ENCODE assay signal across 8 mouse cellular contexts in genomic region chr13:89929477-89929876, GRCm38 (mm10).
DNase-seq lines count a peak whose midpoint lies in the region; ATAC-seq and TF ChIP-seq lines count a peak whose summit lies in the region.

No protein-coding gene starts in this region.

- TF ChIP-seq EP300 in heart, postnatal 0 days (IDR thresholded peaks at IDR 0.05; ENCODE audit: low read depth) = no peak

- no peak overlapping the region for H3K4me3 ChIP-seq in neural tube, embryonic 15.5 days (replicated peaks)
- H3K4me3 ChIP-seq in heart, postnatal 0 days (ENCODE audit: low read depth, low read length) = no peak overlapping the region; the same call in 1 of the 2 replicates
- no peak overlapping the region for H3K4me3 ChIP-seq in limb, embryonic 14.5 days (replicated peaks; ENCODE audit: low read length)
- H3K4me3 ChIP-seq in midbrain, embryonic 11.5 days (ENCODE audit: low read depth, low read length) = no peak overlapping the region
- no peak overlapping the region for H3K4me3 ChIP-seq in left cerebral cortex, adult 2 months

- no peak overlapping the region for H3K9ac ChIP-seq in neural tube, embryonic 15.5 days (replicated peaks)
- no peak overlapping the region for H3K9ac ChIP-seq in heart, postnatal 0 days (replicated peaks; ENCODE audit: low read depth, low read length)
- H3K9ac ChIP-seq in limb, embryonic 14.5 days (ENCODE audit: low read depth, low read length, severe bottlenecking) = no peak overlapping the region
- no peak overlapping the region for H3K9ac ChIP-seq in midbrain, embryonic 11.5 days (ENCODE audit: low read length)

- no peaks in the 10 kb centered on the region for H3K27me3 ChIP-seq in neural tube, embryonic 15.5 days (replicated peaks)
- H3K27me3 ChIP-seq in heart, postnatal 0 days (ENCODE audit: control insufficient read depth, insufficient read depth, low read length) = no peaks in the 10 kb centered on the region
- H3K27me3 ChIP-seq in limb, embryonic 14.5 days (ENCODE audit: control insufficient read depth, insufficient read depth, low read length) = no peaks in the 10 kb centered on the region
- no peaks in the 10 kb centered on the region for H3K27me3 ChIP-seq in midbrain, embryonic 11.5 days (ENCODE audit: control insufficient read depth, insufficient read depth, low read length)

- H3K9me3 ChIP-seq in neural tube, embryonic 15.5 days (replicated peaks) = no peaks in the 10 kb centered on the region
- no peaks in the 10 kb centered on the region for H3K9me3 ChIP-seq in heart, postnatal 0 days (replicated peaks; ENCODE audit: control insufficient read depth, low read length)
- no peaks in the 10 kb centered on the region for H3K9me3 ChIP-seq in limb, embryonic 14.5 days (ENCODE audit: control insufficient read depth, low read length)
- H3K9me3 ChIP-seq in midbrain, embryonic 11.5 days (ENCODE audit: control insufficient read depth, low read length) = no peaks in the 10 kb centered on the region

- intact Hi-C loops in left cerebral cortex, adult 2 months (cut with DNase I) = no loop called here

- H3K27ac ChIP-seq in neural tube, embryonic 15.5 days (replicated peaks) = no peak overlapping the region
- no peak overlapping the region for H3K27ac ChIP-seq in heart, postnatal 0 days (ENCODE audit: low read depth)
- no peak overlapping the region for H3K27ac ChIP-seq in limb, embryonic 14.5 days (replicated peaks; ENCODE audit: low read depth, low read length)
- no peak overlapping the region for H3K27ac ChIP-seq in midbrain, embryonic 11.5 days (ENCODE audit: low read depth, low read length)
- H3K27ac ChIP-seq in left cerebral cortex, adult 2 months = no peak overlapping the region

- TF ChIP-seq POLR2A in limb, embryonic 14.5 days (IDR thresholded peaks at IDR 0.05; ENCODE audit: borderline replicate concordance, extremely low read depth, insufficient read depth, insufficient read length) = no peak

- peak; percentile 35 for DNase-seq in neural tube, embryonic 10.5 days (ENCODE audit: extremely low spot score, low spot score)
- DNase-seq in heart, postnatal 0 days (ENCODE audit: low spot score) = no peak
- DNase-seq in limb, embryonic 14.5 days (ENCODE audit: low spot score) = peak; percentile 29
- peak; percentile 62 to 63 for DNase-seq in urinary bladder, postnatal 36 days (ENCODE audit: low spot score in 2 of 2)
- no peak for DNase-seq in midbrain, embryonic 11.5 days (ENCODE audit: low spot score, missing footprints)
- no peak for DNase-seq in left cerebral cortex, adult 2 months (ENCODE audit: extremely low spot score in 1 of 2, low spot score in 2 of 2)
- no peak for DNase-seq in spleen, adult 12 weeks (ENCODE audit: low spot score)

- ATAC-seq in neural tube, embryonic 15.5 days (ENCODE audit: low FRiP score) = no peak
- ATAC-seq in heart, postnatal 0 days (ENCODE audit: insufficient read depth, low read depth) = no peak
- no peak for ATAC-seq in limb, embryonic 14.5 days (ENCODE audit: low FRiP score, low read depth)
- ATAC-seq in midbrain, embryonic 11.5 days (ENCODE audit: low FRiP score) = no peak

- H3K36me3 ChIP-seq in neural tube, embryonic 15.5 days = no peaks in the 10 kb centered on the region
- H3K36me3 ChIP-seq in heart, postnatal 0 days (replicated peaks; ENCODE audit: control insufficient read depth, insufficient read depth, low read length) = no peaks in the 10 kb centered on the region
- no peaks in the 10 kb centered on the region for H3K36me3 ChIP-seq in limb, embryonic 14.5 days (ENCODE audit: control insufficient read depth, insufficient read depth, low read length)
- no peaks in the 10 kb centered on the region for H3K36me3 ChIP-seq in midbrain, embryonic 11.5 days (ENCODE audit: control insufficient read depth, insufficient read depth, low read length)

- 12% methylated on average over 3 of the region's 3 CpGs for WGBS in neural tube, embryonic 15.5 days
- 23% methylated on average over 3 of the region's 3 CpGs for WGBS in heart, postnatal 0 days
- WGBS in limb, embryonic 14.5 days = 7% methylated on average over 3 of the region's 3 CpGs
- 63% methylated on average over 3 of the region's 3 CpGs for WGBS in midbrain, embryonic 11.5 days

- H3K4me1 ChIP-seq in neural tube, embryonic 15.5 days = no peaks in the 10 kb centered on the region
- no peaks in the 10 kb centered on the region for H3K4me1 ChIP-seq in heart, postnatal 0 days (ENCODE audit: control insufficient read depth, insufficient read depth)
- no peaks in the 10 kb centered on the region for H3K4me1 ChIP-seq in limb, embryonic 14.5 days (ENCODE audit: control insufficient read depth, insufficient read depth, low read length)
- H3K4me1 ChIP-seq in midbrain, embryonic 11.5 days (ENCODE audit: control insufficient read depth, insufficient read depth, low read length) = no peaks in the 10 kb centered on the region

- no peak for TF ChIP-seq CTCF in heart, postnatal 0 days (IDR thresholded peaks at IDR 0.05; ENCODE audit: low read depth)
- TF ChIP-seq CTCF in left cerebral cortex, adult 2 months (IDR thresholded peaks at IDR 0.05) = no peak

- no peak overlapping the region for H3K4me2 ChIP-seq in neural tube, embryonic 15.5 days
- 0 out of 2 replicates have a peak overlapping the region, but pooled peaks have one; percentile 38 for H3K4me2 ChIP-seq in heart, postnatal 0 days (ENCODE audit: low read depth, low read length)
- H3K4me2 ChIP-seq in limb, embryonic 14.5 days (replicated peaks; ENCODE audit: low read depth, low read length, severe bottlenecking) = no peak overlapping the region
- no peak overlapping the region for H3K4me2 ChIP-seq in midbrain, embryonic 11.5 days

Comparison
In these comparisons a context has a peak if more than half of its experiments do, and no peak if none do; other contexts are left out.
1. DNase-seq: peak in neural tube, embryonic 10.5 days (single experiment), limb, embryonic 14.5 days (single experiment) and urinary bladder, postnatal 36 days (2 of 2); none in heart, postnatal 0 days (single experiment), midbrain, embryonic 11.5 days (single experiment), left cerebral cortex, adult 2 months (0 of 2) and spleen, adult 12 weeks (single experiment).